Mouse (Mus musculus): ENCODE measurements around the gene Lrrc10. TPM values are rescaled to one million over a fixed set of nuclear protein-coding genes. Genes with fewer than 3 reads are reported as not detected.

Gene Lrrc10
- total RNA-seq (2023) = not detected

DNA sequence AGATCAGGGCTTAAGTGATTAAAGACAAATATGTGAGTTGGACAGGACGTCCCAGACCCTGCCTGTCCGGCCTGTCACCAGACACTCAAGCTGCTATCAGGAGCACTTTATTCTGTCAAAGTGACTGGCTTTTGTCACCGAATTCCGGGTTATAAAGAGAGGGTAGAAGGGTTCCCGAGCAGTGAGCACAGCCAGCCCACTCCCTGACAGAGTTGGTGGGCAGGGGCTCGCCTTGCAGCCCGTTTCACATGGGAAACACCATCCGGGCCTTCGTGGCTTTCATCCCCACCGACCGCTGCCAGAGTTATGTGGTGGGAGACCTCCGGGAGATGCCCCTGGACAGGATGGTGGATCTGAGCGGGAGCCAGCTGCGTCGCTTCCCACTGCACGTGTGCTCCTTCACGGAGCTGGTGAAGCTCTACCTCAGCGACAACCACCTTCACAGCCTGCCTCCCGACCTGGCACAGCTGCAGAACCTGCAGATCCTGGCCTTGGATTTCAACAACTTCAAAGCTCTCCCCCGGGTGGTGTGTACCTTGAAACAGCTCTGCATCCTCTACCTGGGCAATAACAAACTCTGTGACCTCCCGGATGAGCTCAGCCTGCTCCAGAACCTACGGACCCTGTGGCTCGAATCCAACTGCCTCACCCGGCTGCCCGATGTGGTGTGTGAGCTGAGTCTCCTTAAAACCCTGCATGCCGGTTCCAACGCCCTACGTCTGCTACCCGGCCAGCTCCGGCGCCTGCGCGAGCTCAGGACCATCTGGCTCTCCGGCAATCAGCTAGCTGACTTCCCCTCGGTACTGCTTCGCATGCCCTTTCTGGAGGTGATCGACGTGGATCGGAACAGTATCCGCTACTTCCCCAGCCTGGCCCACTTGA is at the start of gene Lrrc10:
Gene Lrrc10 (plus strand): TSS at position 167 of the 882 bp plus-strand sequence.

DNA sequence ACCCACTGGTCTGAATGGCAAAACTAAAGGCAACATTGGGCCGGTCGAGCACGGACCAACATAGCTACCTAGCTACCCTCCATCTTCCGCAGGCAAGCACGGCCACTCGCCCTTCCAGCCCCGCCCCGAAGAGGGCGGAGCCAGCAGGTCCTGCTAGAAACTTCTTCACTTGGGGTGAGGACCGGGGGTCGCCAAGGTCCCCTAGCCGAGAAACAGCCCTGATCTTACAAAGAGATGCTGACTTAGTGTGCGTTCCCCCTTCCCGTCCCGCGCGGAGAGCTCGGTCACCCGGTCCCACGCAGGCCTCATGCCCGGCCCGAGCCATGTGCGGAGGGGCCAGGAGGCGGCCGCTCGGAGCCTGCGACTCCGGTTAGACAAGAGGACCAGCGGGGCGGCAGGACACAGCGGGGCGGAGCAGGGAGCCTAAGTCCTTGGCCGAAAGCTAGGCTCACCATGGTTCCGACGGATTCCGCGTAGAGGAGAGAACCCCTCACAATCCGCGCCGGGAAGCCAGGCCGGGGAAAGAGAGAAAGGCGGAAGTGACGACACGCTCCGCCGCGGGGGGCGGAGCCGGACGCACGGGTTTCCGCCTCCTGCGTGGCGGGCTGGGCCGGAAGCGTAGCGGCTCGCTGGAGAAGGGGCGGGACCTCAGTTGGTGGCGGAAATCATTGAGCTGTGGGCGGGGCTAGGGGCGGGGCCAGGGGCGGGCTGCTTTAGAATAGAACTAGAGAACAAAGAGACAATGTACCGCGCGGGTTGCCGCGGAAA is 18.3 kb downstream of the Lrrc10 start, which contains the start of gene Cct2:
Gene Cct2 (minus strand): TSS at position 561 of the 768 bp plus-strand sequence.

Other genes with a start within 250 kb of the Lrrc10 start
- not detected for gene Myrfl, start 148.4 kb upstream of the Lrrc10 start, total RNA-seq (2023)
- gene Rab3ip, start 94.6 kb upstream of the Lrrc10 start, total RNA-seq (2023) = 177 TPM
- not detected for gene Gm10271, start 72.7 kb upstream of the Lrrc10 start, total RNA-seq (2023)
- gene Best3, start 59.0 kb upstream of the Lrrc10 start, total RNA-seq (2023) = not detected
- 269 TPM for gene Cct2, start 18.5 kb downstream of the Lrrc10 start, total RNA-seq (2023)
- gene Frs2, start 103.2 kb downstream of the Lrrc10 start, total RNA-seq (2023) = 32.2 TPM
- gene Yeats4, start 179.2 kb downstream of the Lrrc10 start, total RNA-seq (2023) = 93.7 TPM
- gene 9530003J23Rik, start 193.4 kb downstream of the Lrrc10 start, total RNA-seq (2023) = not detected
- 45.1 TPM for gene Lyz2, start 237.0 kb downstream of the Lrrc10 start, total RNA-seq (2023)
- gene Lyz1, start 247.5 kb downstream of the Lrrc10 start, total RNA-seq (2023) = 2.9 TPM